Mouse (Mus musculus): ENCODE results near the gene Olfr516.
A peak's percentile ranks its signal among the peaks of the same experiment; 100 is the strongest.

Olfr516 gene

DNA sequence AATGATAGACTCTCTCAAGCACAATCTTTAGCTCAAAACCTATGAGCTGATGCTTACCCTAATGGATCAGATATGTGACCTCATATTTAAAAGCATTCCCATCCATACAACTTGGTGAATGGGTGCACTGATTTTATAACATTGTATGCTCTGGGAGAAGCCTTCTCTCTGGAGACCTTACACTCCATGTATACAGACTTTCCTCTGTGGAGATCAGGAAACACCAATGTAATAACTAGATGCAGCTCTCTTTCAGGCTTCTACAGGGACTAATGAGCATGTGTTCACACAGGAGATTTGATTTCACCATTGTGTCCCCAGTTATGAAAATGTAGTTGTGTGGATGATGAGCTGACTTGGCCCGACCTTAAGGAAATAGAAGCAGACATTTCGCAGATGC, at the start of gene Olfr516:
Olfr516 (minus strand) TSS at position 101 of the 400 bp plus-strand sequence.
- DNase-seq (ENCODE audit: low read depth, low spot score), result no peak

DNA sequence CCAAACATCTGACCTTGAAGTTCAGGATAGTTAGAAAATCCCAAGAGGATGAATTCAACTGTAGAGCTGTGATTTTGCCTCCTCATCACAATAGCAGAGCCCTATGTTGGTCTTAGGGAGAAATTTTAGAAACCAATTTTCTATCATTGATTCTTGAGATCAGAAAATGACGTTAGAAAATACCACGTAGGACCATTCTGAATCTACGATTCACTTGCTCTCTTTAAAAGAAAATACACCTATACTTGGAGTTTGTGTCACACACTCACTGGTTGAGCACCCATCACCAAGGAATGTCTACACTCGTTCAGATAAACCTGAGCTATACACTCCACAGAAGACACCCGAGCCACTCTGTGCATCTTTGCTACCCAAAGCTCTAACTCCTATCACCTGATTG, 44.0 kb upstream of the Olfr516 start, which contains the start of gene Olfr519:
Olfr519 (minus strand) TSS at position 101 of the 400 bp plus-strand sequence.
- no peak for DNase-seq (ENCODE audit: low read depth, low spot score)

DNA sequence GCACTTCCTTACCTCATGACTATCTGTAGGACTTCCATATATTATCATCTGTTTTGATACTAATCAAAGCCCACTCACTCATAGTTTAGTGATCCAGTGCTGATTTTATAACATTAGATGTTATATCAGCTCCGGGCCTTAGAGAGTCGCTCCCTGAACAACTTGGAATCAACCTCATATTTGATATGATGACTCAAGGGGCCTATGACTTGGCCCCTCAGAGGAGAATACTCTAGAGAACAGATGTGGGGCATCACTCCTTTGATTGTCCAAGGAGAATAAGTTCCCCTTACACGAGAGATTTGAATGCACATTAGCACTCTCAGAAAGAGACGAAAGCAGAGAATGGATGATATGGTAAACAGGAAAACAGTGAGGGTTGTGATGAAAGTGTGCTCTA, 34.6 kb upstream of the Olfr516 start, which contains the start of gene Olfr518:
Olfr518 (minus strand) TSS at position 101 of the 400 bp plus-strand sequence.
- no peak for DNase-seq (ENCODE audit: low read depth, low spot score)

DNA sequence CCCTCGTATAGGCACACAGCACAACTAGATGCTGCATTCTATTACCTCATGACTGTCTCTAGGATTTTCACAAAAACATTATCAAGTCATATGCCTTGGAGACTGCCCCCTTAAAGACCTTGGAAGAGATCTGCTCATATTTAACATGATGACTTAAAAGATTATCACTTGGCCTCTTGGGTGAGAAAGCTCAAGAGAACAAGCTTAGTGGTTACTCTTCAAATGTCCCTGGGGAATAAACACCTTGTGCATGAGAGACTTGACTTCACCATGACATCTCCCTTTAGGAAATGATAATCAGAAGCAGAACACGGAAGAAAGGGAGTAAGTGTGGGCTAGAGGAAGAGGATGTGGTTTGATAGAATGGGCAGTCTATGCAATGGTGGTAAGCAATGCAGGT, 21.9 kb upstream of the Olfr516 start, which contains the start of gene Olfr517:
Olfr517 (minus strand) TSS at position 101 of the 400 bp plus-strand sequence.
- no peak for DNase-seq (ENCODE audit: low read depth, low spot score)

DNA sequence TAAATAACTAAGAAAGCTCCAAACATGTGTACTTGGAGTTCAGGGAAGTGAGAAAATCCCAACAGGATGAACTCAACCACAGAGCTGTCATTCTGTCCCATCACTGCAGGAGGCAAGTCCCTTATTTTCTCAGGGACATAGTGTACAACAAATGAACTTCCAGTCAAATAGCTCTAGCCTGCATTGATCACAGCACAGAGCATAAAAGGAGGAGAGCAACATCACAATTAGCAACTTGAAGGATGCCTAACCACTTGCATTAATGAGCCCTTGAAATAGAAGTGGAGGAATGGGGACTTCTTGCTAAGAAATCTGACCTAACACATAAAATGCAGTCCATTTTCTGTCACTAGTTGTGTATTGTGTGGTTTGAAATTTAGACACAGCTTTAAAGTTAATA, 24.4 kb downstream of the Olfr516 start, which contains the start of gene Olfr514:
Olfr514 (minus strand) TSS at position 101 of the 400 bp plus-strand sequence.
- no peak for DNase-seq (ENCODE audit: low read depth, low spot score)

DNA sequence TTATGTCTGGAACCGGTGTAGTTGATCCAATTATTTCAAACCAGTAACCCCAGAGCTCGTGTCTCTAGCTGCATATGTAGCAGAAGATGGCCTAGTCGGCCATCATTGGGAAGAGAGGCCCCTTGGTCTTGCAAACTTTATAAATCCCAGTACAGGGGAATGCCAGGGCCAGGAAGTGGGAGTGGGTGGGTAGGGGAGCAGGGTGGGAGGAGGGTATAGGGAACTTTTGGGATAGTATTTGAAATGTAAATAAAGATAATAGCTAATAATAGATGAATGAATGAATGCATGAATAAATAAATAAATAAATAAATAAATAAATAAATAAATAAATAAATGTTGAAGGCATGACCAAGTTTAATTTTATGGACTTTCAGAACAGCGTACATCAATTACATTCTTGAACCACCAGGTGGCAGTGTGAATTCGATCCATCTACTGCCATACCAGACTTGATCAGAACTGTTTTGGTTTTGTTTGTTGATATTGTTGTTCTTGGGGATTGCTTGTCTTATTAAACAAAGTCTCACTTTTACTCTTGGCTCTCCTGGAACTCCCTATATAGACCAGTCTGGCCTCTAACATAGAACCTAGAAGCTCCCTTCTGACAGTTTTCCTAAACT, 35.6 kb downstream of the Olfr516 start:
- DNase-seq (ENCODE audit: low read depth, low spot score), result peak; percentile 54

DNA sequence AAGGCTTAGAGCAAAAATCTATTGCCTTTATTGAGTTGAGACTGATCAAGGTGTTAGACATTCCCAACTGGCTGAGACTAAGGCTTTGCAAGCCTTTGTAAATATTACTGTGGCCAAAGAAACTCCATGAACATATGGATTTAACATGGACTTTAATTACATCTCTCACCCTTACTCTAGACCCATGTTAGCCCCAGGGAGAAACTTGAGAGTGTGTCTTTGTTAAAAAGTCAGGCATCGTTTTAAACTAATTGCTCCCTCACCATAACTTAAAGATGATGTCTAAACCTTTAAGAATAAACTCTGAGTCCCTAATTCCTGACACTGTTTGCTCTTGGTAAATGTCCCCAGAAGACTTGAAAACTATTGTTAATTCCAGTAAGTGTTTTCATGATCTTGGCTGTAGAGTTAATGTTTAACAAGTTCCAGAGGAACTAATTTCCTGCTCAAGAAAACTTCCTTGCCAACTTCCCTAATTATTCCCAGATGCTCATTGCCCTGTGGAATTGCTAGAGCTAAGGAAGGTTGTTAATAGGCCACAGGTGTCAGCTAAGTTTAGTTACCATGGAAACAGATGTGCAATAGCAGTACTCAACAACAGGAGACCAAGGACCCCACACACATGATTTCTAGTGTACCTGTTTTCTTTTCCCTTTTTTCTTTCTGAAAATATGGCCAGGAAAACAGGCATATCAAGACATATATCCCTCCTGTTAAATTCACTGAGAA, 53.0 kb downstream of the Olfr516 start:
- no peak for DNase-seq (ENCODE audit: low read depth, low spot score)
